Mouse (Mus musculus) kidney, postnatal 0 days (tissue): Measurements from ENCODE around the gene Pbld2. TPM values are rescaled to one million over a fixed set of nuclear protein-coding genes. Genes with fewer than 3 reads are reported as not detected.

Source experiments
- ATAC-seq: fragments of 200-750 bp; cut with Nextera tagmentation; replicated peaks from 2 replicates; pipeline ENCODE4 v1.8.0; 2017; ENCODE audit warnings: low read depth, moderate number of reproducible peaks, moderate TSS enrichment, moderate library complexity; ENCODE audit not compliant: low FRiP score
- DNase-seq: peaks from one replicate; pipeline ENCODE4 v3.0.0-alpha.2; 2016; ENCODE audit warnings: low spot score
- H3K27ac ChIP-seq: fragments of 300-500 bp; sonication (generic); 2 replicates; pipeline ENCODE4 v1.5.1; 2014; ENCODE audit warnings: mild to moderate bottlenecking
- H3K27me3 ChIP-seq: fragments of 300-500 bp; sonication (generic); 2 replicates; pipeline ENCODE4 v1.6.1; 2014; ENCODE audit warnings: low read length, mixed read lengths; ENCODE audit not compliant: insufficient read depth
- H3K36me3 ChIP-seq: fragments of 300-500 bp; sonication (generic); 2 replicates; pipeline ENCODE4 v1.6.1; 2014; ENCODE audit warnings: low read length, mixed read lengths; ENCODE audit not compliant: insufficient read depth
- H3K4me1 ChIP-seq: fragments of 300-500 bp; sonication (generic); replicated peaks from 2 replicates; pipeline ENCODE4 v1.6.1; 2014; ENCODE audit warnings: antibody characterized with exemption, low read length, mixed read lengths; ENCODE audit not compliant: insufficient read depth
- H3K4me2 ChIP-seq: fragments of 300-500 bp; sonication (generic); 2 replicates; pipeline ENCODE4 v1.6.1; 2014; ENCODE audit warnings: mild to moderate bottlenecking, low read length, moderate library complexity, mixed read lengths
- H3K4me3 ChIP-seq: fragments of 300-500 bp; sonication (generic); replicated peaks from 2 replicates; pipeline ENCODE4 v1.5.1; 2014; ENCODE audit warnings: low read depth, low read length
- H3K9ac ChIP-seq: fragments of 300-500 bp; sonication (generic); 2 replicates; pipeline ENCODE4 v1.6.1; 2014; ENCODE audit warnings: low read depth, low read length
- H3K9me3 ChIP-seq: fragments of 300-500 bp; sonication (generic); replicated peaks from 2 replicates; pipeline ENCODE4 v1.6.1; 2016; ENCODE audit warnings: low read length, inconsistent platforms, mixed read lengths
- CTCF ChIP-seq: IDR thresholded peaks from 2 replicates; pipeline ENCODE4 v1.5.1; 2016; ENCODE audit warnings: antibody characterized with exemption, low read depth, mild to moderate bottlenecking, moderate library complexity
- WGBS: fragments of 180-500 bp; shearing (Covaris S2); extraction: QIAGEN DNeasy Blood & Tissue Kit; methylation state at CpG from one replicate; pipeline ENCODE4 v1.1.7; 2014; 5-methylcytosine and 5-hydroxymethylcytosine counted together
- polyA plus RNA-seq: library from polyadenylated mRNA; unstranded; fragments of >200 nt; fragmentation: Nextera tagmentation; extraction: Ambion mirVana; gene quantifications from 2 replicates; pipeline ENCODE4 v1.2.1, GENCODE M21; 2015

Pbld2 gene
- polyA plus RNA-seq, 1 experiment from 2014 or later, result 11.6 TPM

GRCm38 (mm10) chr10:62987341-62987740 lies 36.8 kb upstream of the Pbld2 start:
- no peak overlapping the region for H3K27ac ChIP-seq
- no peaks in the 10 kb centered on the region for H3K27me3 ChIP-seq
- DNase-seq (no peak), ATAC-seq (no peak)
- peak; percentile 67 for TF ChIP-seq CTCF
- peaks cover 21% of the 10 kb centered on the region; the same call in 1 of the 2 replicates for H3K36me3 ChIP-seq
- no peak overlapping the region for H3K4me2 ChIP-seq
- no peak overlapping the region for H3K9ac ChIP-seq
- no peak overlapping the region for H3K4me3 ChIP-seq
- H3K9me3 ChIP-seq, result no peaks in the 10 kb centered on the region
- 35% methylated on average over 3 of the region's 3 CpGs for whole genome bisulfite sequencing
- H3K4me1 ChIP-seq, result no peaks in the 10 kb centered on the region

- no peak overlapping the region for H3K4me3 ChIP-seq
- H3K27ac ChIP-seq, result no peak overlapping the region
- no peak overlapping the region for H3K4me2 ChIP-seq
- no peak for ATAC-seq
- TF ChIP-seq CTCF, result no peak
- H3K9me3 ChIP-seq, result no peaks in the 10 kb centered on the region
- H3K4me1 ChIP-seq, result no peaks in the 10 kb centered on the region
- WGBS, result 94% methylated on average over 15 of the region's 15 CpGs
- H3K36me3 ChIP-seq, result peaks cover 33% of the 10 kb centered on the region
- no peak for DNase-seq
- no peak overlapping the region for H3K9ac ChIP-seq
- no peaks in the 10 kb centered on the region for H3K27me3 ChIP-seq
Measured at GRCm38 (mm10) chr10:62990636-62991035, 33.5 kb upstream of the Pbld2 start.

- H3K4me2 ChIP-seq, result no peak overlapping the region
- H3K36me3 ChIP-seq, result peaks cover 60% of the 10 kb centered on the region
- TF ChIP-seq CTCF, result no peak
- H3K9ac ChIP-seq, result no peak overlapping the region
- ATAC-seq (no peak), DNase-seq (no peak)
- H3K9me3 ChIP-seq, result no peaks in the 10 kb centered on the region
- no peaks in the 10 kb centered on the region for H3K4me1 ChIP-seq
- 86% methylated on average over 7 of the region's 9 CpGs for WGBS
- H3K4me3 ChIP-seq, result no peak overlapping the region
- H3K27me3 ChIP-seq, result no peaks in the 10 kb centered on the region
- no peak overlapping the region for H3K27ac ChIP-seq
Measured at GRCm38 (mm10) chr10:62993991-62994390, 30.1 kb upstream of the Pbld2 start.

GRCm38 (mm10) chr10:63000584-63000983 lies 23.5 kb upstream of the Pbld2 start:
- ATAC-seq, result peak; percentile 86
- no peak overlapping the region for H3K4me2 ChIP-seq
- H3K36me3 ChIP-seq, result peaks cover 70% of the 10 kb centered on the region
- no peak overlapping the region for H3K4me3 ChIP-seq
- 54% methylated on average over 9 of the region's 9 CpGs for WGBS
- H3K9me3 ChIP-seq, result no peaks in the 10 kb centered on the region
- H3K27me3 ChIP-seq, result no peaks in the 10 kb centered on the region
- H3K27ac ChIP-seq, result no peak overlapping the region
- no peak for TF ChIP-seq CTCF
- H3K4me1 ChIP-seq, result no peaks in the 10 kb centered on the region
- peak; percentile 75 for DNase-seq
- H3K9ac ChIP-seq, result no peak overlapping the region

GRCm38 (mm10) chr10:63003252-63003651 lies 20.9 kb upstream of the Pbld2 start:
- WGBS, result 52% methylated on average over 9 of the region's 9 CpGs
- no peaks in the 10 kb centered on the region for H3K27me3 ChIP-seq
- DNase-seq (no peak), ATAC-seq (no peak)
- no peak overlapping the region for H3K4me2 ChIP-seq
- no peak for TF ChIP-seq CTCF
- no peak overlapping the region for H3K27ac ChIP-seq
- H3K9me3 ChIP-seq, result no peaks in the 10 kb centered on the region
- no peak overlapping the region for H3K4me3 ChIP-seq
- H3K36me3 ChIP-seq, result peaks cover 55% of the 10 kb centered on the region
- H3K4me1 ChIP-seq, result no peaks in the 10 kb centered on the region
- H3K9ac ChIP-seq, result no peak overlapping the region

- H3K4me2 ChIP-seq, result no peak overlapping the region
- H3K36me3 ChIP-seq, result peaks cover 43% of the 10 kb centered on the region
- ATAC-seq, result no peak
- no peaks in the 10 kb centered on the region for H3K9me3 ChIP-seq
- no peak overlapping the region for H3K27ac ChIP-seq
- no peak for TF ChIP-seq CTCF
- DNase-seq, result no peak
- no peaks in the 10 kb centered on the region for H3K4me1 ChIP-seq
- H3K9ac ChIP-seq, result no peak overlapping the region
- H3K4me3 ChIP-seq, result no peak overlapping the region
- WGBS, result 87% methylated on average over 9 of the region's 9 CpGs
- H3K27me3 ChIP-seq, result no peaks in the 10 kb centered on the region
Measured at GRCm38 (mm10) chr10:63004556-63004955, 19.6 kb upstream of the Pbld2 start.

GRCm38 (mm10) chr10:63008193-63008592 lies 15.9 kb upstream of the Pbld2 start:
- ATAC-seq (no peak), DNase-seq (no peak)
- no peak overlapping the region for H3K27ac ChIP-seq
- no peaks in the 10 kb centered on the region for H3K4me1 ChIP-seq
- no peak overlapping the region for H3K9ac ChIP-seq
- peaks cover 46% of the 10 kb centered on the region for H3K36me3 ChIP-seq
- no peaks in the 10 kb centered on the region for H3K27me3 ChIP-seq
- peak; percentile 39; the same call in 1 of the 2 replicates for TF ChIP-seq CTCF
- no peak overlapping the region for H3K4me2 ChIP-seq
- H3K4me3 ChIP-seq, result no peak overlapping the region
- 61% methylated on average over 3 of the region's 3 CpGs for WGBS
- no peaks in the 10 kb centered on the region for H3K9me3 ChIP-seq
